Mouse (Mus musculus) CH12.LX (cell line): ENCODE measurements around the gene Picalm. TPM values are rescaled to one million over a fixed set of nuclear protein-coding genes. Genes with fewer than 3 reads are reported as not detected.

ENCODE experiments used
- DNase-seq: peaks from one replicate; pipeline ENCODE4 v3.0.0-alpha.2; 2013; ENCODE audit errors: extremely low read depth
- H3K27ac ChIP-seq: 2 replicates; pipeline ENCODE4 v1.5.1; 2012; ENCODE audit warnings: low read depth, mild to moderate bottlenecking, control low read depth, moderate library complexity; ENCODE audit not compliant: insufficient read depth
- H3K27me3 ChIP-seq: replicated peaks from 2 replicates; pipeline ENCODE3; 2012; ENCODE audit warnings: inconsistent platforms
- H3K36me3 ChIP-seq, 2 experiments: replicated peaks in 1 of 2; 2 replicates each; pipeline versions ENCODE3 to v1.6.1; 2012; ENCODE audit warnings: inconsistent platforms in 1 of 2, low read length in 1 of 2, mild to moderate bottlenecking in 1 of 2, mixed read lengths in 1 of 2, moderate library complexity in 1 of 2; ENCODE audit not compliant: control insufficient read depth in 1 of 2, insufficient read depth in 1 of 2
- H3K4me1 ChIP-seq, 2 experiments: 2 replicates each; pipeline ENCODE4 v1.6.1; 2012; ENCODE audit warnings: inconsistent platforms in 1 of 2, moderate library complexity in 1 of 2; ENCODE audit not compliant: insufficient read depth in 2 of 2, control insufficient read depth in 1 of 2
- H3K4me2 ChIP-seq: 2 replicates; pipeline ENCODE4 v1.6.1; 2012; ENCODE audit warnings: low read depth, mild to moderate bottlenecking, control low read depth; ENCODE audit not compliant: poor library complexity, insufficient read depth, severe bottlenecking
- H3K4me3 ChIP-seq, 3 experiments: fragments of 150-350 bp in 1 of 3; sonication (generic) in 1 of 3; replicated peaks in 1 of 3; 2 replicates each; pipeline versions ENCODE3 to v1.5.1; 2011 to 2012; ENCODE audit warnings: low read depth in 2 of 3, low read length in 2 of 3, mild to moderate bottlenecking in 2 of 3, moderate library complexity in 2 of 3, control low read depth in 1 of 3, improper control_type of control experiment in 1 of 3, inconsistent platforms in 1 of 3, mixed read lengths in 1 of 3; ENCODE audit not compliant: poor library complexity in 1 of 3
- H3K79me2 ChIP-seq: replicated peaks from 2 replicates; pipeline ENCODE4 v1.6.1; 2012; ENCODE audit warnings: mild to moderate bottlenecking, moderate library complexity; ENCODE audit not compliant: control insufficient read depth, poor library complexity, insufficient read depth, severe bottlenecking; ENCODE audit errors: extremely low read depth
- H3K9ac ChIP-seq: 2 replicates; pipeline ENCODE4 v1.6.1; 2012; ENCODE audit warnings: low read depth, mild to moderate bottlenecking, control low read depth, moderate library complexity; ENCODE audit not compliant: insufficient read depth
- H3K9me3 ChIP-seq: replicated peaks from 2 replicates; pipeline ENCODE3; 2012; ENCODE audit warnings: low read length, inconsistent platforms, mixed read lengths
- CHD1 ChIP-seq: IDR thresholded peaks from 2 replicates; pipeline ENCODE4 v1.6.1; 2012; ENCODE audit warnings: low read depth, low read length, improper control_type of control experiment, inconsistent platforms
- CHD2 ChIP-seq: IDR thresholded peaks from 2 replicates; pipeline ENCODE4 v1.6.1; 2011; ENCODE audit warnings: low read length, improper control_type of control experiment
- E2F4 ChIP-seq: IDR thresholded peaks from 2 replicates; pipeline ENCODE4 v1.6.1; 2011; ENCODE audit warnings: low read depth, low read length, improper control_type of control experiment; ENCODE audit not compliant: insufficient replicate concordance
- ETS1 ChIP-seq: conservative IDR thresholded peaks from 2 replicates; pipeline ENCODE4 v1.6.1; 2012; ENCODE audit warnings: low read depth, mild to moderate bottlenecking, inconsistent platforms, low read length, improper control_type of control experiment, moderate library complexity
- JUN ChIP-seq: IDR thresholded peaks from 2 replicates; pipeline ENCODE4 v1.6.1; 2011; ENCODE audit warnings: low read depth, mild to moderate bottlenecking, low read length, improper control_type of control experiment, moderate library complexity; ENCODE audit not compliant: insufficient read depth
- KAT2A ChIP-seq: IDR thresholded peaks from 2 replicates; pipeline ENCODE4 v1.6.1; 2012; ENCODE audit warnings: low read length, improper control_type of control experiment, inconsistent platforms; ENCODE audit not compliant: insufficient replicate concordance
- MEF2A ChIP-seq: IDR thresholded peaks from 2 replicates; pipeline ENCODE4 v1.6.1; 2014; ENCODE audit warnings: low read depth, mild to moderate bottlenecking, inconsistent platforms, low read length, improper control_type of control experiment, borderline replicate concordance
- MYC ChIP-seq: IDR thresholded peaks from 2 replicates; pipeline ENCODE4 v1.6.1; 2011; ENCODE audit warnings: low read depth, mild to moderate bottlenecking, improper control_type of control experiment, low read length
- NELFE ChIP-seq: IDR thresholded peaks from 2 replicates; pipeline ENCODE4 v1.6.1; 2011; ENCODE audit warnings: low read depth, low read length, improper control_type of control experiment
- NRF1 ChIP-seq: IDR thresholded peaks from 2 replicates; pipeline ENCODE4 v1.6.1; 2014; ENCODE audit warnings: low read depth, mild to moderate bottlenecking, inconsistent platforms, low read length, improper control_type of control experiment, moderate library complexity
- PAX5 ChIP-seq: IDR thresholded peaks from 2 replicates; pipeline ENCODE4 v1.6.1; 2012; ENCODE audit warnings: low read length, inconsistent platforms, mixed read lengths
- POLR2AphosphoS2 ChIP-seq: IDR thresholded peaks from 2 replicates; pipeline ENCODE4 v1.6.1; 2011; ENCODE audit warnings: low read depth, low read length, improper control_type of control experiment
- RAD21 ChIP-seq: IDR thresholded peaks from 2 replicates; pipeline ENCODE4 v1.6.1; 2011; ENCODE audit warnings: low read depth, mild to moderate bottlenecking, low read length, improper control_type of control experiment, moderate library complexity
- TBP ChIP-seq: conservative IDR thresholded peaks from 2 replicates; pipeline ENCODE4 v1.6.1; 2011; ENCODE audit warnings: low read depth, low read length, improper control_type of control experiment
- UBTF ChIP-seq: IDR thresholded peaks from 2 replicates; pipeline ENCODE4 v1.6.1; 2012; ENCODE audit warnings: low read depth, mild to moderate bottlenecking, inconsistent platforms, low read length, improper control_type of control experiment, moderate library complexity
- USF2 ChIP-seq: conservative IDR thresholded peaks from 2 replicates; pipeline ENCODE4 v1.6.1; 2011; ENCODE audit warnings: low read depth, low read length, improper control_type of control experiment
- ZC3H11A ChIP-seq: IDR thresholded peaks from 2 replicates; pipeline ENCODE4 v1.6.1; 2012; ENCODE audit warnings: low read depth, mild to moderate bottlenecking, inconsistent platforms, low read length, improper control_type of control experiment
- ZMIZ1 ChIP-seq: IDR thresholded peaks from 2 replicates; pipeline ENCODE4 v1.6.1; 2012; ENCODE audit warnings: low read depth, mild to moderate bottlenecking, inconsistent platforms, low read length, improper control_type of control experiment
- ZNF384 ChIP-seq: IDR thresholded peaks from 2 replicates; pipeline ENCODE4 v1.6.1; 2012; ENCODE audit warnings: low read depth, low read length, improper control_type of control experiment, inconsistent platforms
- dilution Hi-C: fragments of 300-500 bp; cut with MboI; formaldehyde crosslinking; loops from 2 replicates; pipeline ENCODE4 v1.14.3; 2020; ENCODE audit warnings: low sequenced_read_pairs; ENCODE audit not compliant: extremely low pct_unique_long_range_greater_than_20kb, extremely low pct_ligation_motif_present
- in situ Hi-C: fragments of 300-500 bp; cut with MboI; formaldehyde crosslinking; loops from 3 replicates; pipeline ENCODE4 v1.14.3; 2019; ENCODE audit warnings: low sequenced_read_pairs, low pct_ligation_motif_present, low pct_unique_long_range_greater_than_20kb, mixed read lengths
- polyA plus RNA-seq: library from polyadenylated mRNA; unstranded; fragments of >175 nt; gene quantifications from 2 replicates; pipeline ENCODE4 v1.2.1, GENCODE M21; 2012; ENCODE audit warnings: low read depth; ENCODE audit not compliant: insufficient read length
- total RNA-seq, 2 experiments: library from RNA; depleted of rRNA; stranded (reverse); fragments of 300-350 nt in 1 of 2; fragments of >200 nt in 1 of 2; gene quantifications; 2 replicates each; pipeline ENCODE4 v1.2.3; 2012 to 2014

Picalm gene
- total and polyA plus RNA-seq, 3 experiments = 27.6 to 94.3 (median 53.4) TPM

DNA sequence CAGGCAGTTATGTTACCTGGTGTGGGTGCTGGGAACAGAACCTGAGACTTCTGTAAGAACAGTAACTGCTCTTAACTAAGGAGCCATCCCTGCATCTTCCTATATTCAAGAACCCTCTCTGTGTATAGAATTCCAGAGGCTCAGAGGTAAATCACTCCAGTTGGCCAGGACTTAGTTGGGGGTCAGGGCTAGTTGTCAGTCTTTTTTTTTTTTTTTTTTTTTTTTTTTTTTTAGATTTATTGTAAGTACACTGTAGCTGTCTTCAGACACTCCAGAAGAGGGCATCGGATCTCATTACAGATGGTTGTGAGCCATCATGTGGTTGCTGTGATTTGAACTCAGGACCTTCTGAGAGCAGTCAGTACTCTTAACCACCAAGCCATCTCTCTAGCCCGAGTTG, 91.5 kb downstream of the Picalm start:
- no peaks in the 10 kb centered on the region for H3K79me2 ChIP-seq
- no peaks in the 10 kb centered on the region for H3K36me3 ChIP-seq
- TF ChIP-seq CHD2 = no peak
- peak; percentile 60 for TF ChIP-seq ZNF384
- no peak for TF ChIP-seq UBTF
- no peak overlapping the region for H3K4me3 ChIP-seq
- in situ Hi-C loops = no loop called here
- H3K4me2 ChIP-seq = no peak overlapping the region
- H3K9me3 ChIP-seq = no peaks in the 10 kb centered on the region
- DNase-seq = no peak
- H3K27ac ChIP-seq = no peak overlapping the region
- peaks cover 0 to 3% of the 10 kb centered on the region in 2 experiments; a peak in 1 of 4 replicates for H3K4me1 ChIP-seq
- H3K27me3 ChIP-seq = no peaks in the 10 kb centered on the region
- H3K9ac ChIP-seq = no peak overlapping the region
- dilution Hi-C loops = no loop called here

DNA sequence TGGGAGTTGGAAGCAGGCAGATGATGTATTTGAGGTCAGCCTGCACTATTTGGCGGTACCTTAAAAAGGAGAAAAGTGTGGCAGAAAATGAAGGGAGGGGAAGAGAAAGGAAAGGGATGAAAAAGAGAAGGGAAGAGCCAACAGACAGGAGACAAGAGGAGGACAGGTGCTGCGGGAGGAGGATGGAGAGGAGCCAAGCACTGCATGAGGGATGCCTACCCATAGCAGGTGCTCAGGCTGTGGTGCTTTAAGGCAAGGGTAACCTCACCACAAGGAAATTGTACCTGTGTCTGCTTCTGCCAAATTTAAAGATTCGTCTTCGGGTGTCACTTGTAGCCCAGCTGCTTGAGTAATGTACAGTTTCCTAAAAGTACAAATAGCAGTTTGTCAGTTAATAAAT, 98.1 kb downstream of the Picalm start:
- TF ChIP-seq PAX5 (no peak), POLR2AphosphoS2 (no peak), RAD21 (no peak), KAT2A (no peak), MEF2A (no peak), ZC3H11A (no peak), JUN (no peak), NELFE (no peak), USF2 (no peak), MYC (no peak), CHD1 (no peak), TBP (no peak), ZMIZ1 (no peak), CHD2 (no peak), E2F4 (no peak), ETS1 (no peak), NRF1 (no peak)
- TF ChIP-seq, all 38 proteins: peak for 0
- no peak for DNase-seq
- dilution Hi-C loops = no loop called here
- Histone ChIP-seq H3K4me3 (no peak overlapping the region), H3K9me3 (no peaks in the 10 kb centered on the region), H3K36me3 (no peaks in the 10 kb centered on the region), H3K9ac (no peak overlapping the region), H3K79me2 (no peaks in the 10 kb centered on the region), H3K27me3 (no peaks in the 10 kb centered on the region), H3K4me1 (no peaks in the 10 kb centered on the region; a peak in 1 of 4 replicates), H3K4me2 (no peak overlapping the region), H3K27ac (no peak overlapping the region)
- in situ Hi-C loops = no loop called here
